Mouse (Mus musculus) hindbrain, embryonic 11.5 days (tissue): ENCODE data around the gene Otulin. TPM values are rescaled to one million over a fixed set of nuclear protein-coding genes. Genes with fewer than 3 reads are reported as not detected.

ENCODE experiments used
- ATAC-seq: fragments of 200-750 bp; cut with Nextera tagmentation; 2 replicates; pipeline ENCODE4 v1.8.0; 2017; ENCODE audit warnings: mild to moderate bottlenecking, moderate TSS enrichment, moderate library complexity; ENCODE audit not compliant: low FRiP score
- DNase-seq: peaks from one replicate; pipeline ENCODE4 v3.0.0-alpha.2; 2015; ENCODE audit warnings: low spot score
- H3K27ac ChIP-seq: fragments of 300-500 bp; sonication (generic); 2 replicates; pipeline ENCODE4 v1.5.1; 2014; ENCODE audit warnings: mild to moderate bottlenecking, low read depth, low read length
- H3K27me3 ChIP-seq: fragments of 300-500 bp; sonication (generic); 2 replicates; pipeline ENCODE4 v1.6.1; 2014; ENCODE audit warnings: mild to moderate bottlenecking, low read length, moderate library complexity, mixed read lengths; ENCODE audit not compliant: control insufficient read depth, insufficient read depth
- H3K36me3 ChIP-seq: fragments of 300-500 bp; sonication (generic); 2 replicates; pipeline ENCODE4 v1.6.1; 2014; ENCODE audit warnings: mild to moderate bottlenecking, low read length, moderate library complexity, mixed read lengths; ENCODE audit not compliant: control insufficient read depth, insufficient read depth
- H3K4me1 ChIP-seq: fragments of 300-500 bp; sonication (generic); replicated peaks from 2 replicates; pipeline ENCODE4 v1.6.1; 2014; ENCODE audit warnings: low read length, mixed read lengths; ENCODE audit not compliant: control insufficient read depth, insufficient read depth
- H3K4me2 ChIP-seq: fragments of 300-500 bp; sonication (generic); replicated peaks from 2 replicates; pipeline ENCODE4 v1.6.1; 2014; ENCODE audit warnings: mild to moderate bottlenecking, low read depth, low read length
- H3K4me3 ChIP-seq: fragments of 300-500 bp; sonication (generic); 2 replicates; pipeline ENCODE4 v1.5.1; 2014; ENCODE audit warnings: low read depth, low read length
- H3K9ac ChIP-seq: fragments of 300-500 bp; sonication (generic); 2 replicates; pipeline ENCODE4 v1.6.1; 2014; ENCODE audit warnings: low read depth, low read length
- H3K9me3 ChIP-seq: fragments of 300-500 bp; sonication (generic); 2 replicates; pipeline ENCODE4 v1.6.1; 2016; ENCODE audit warnings: low read length; ENCODE audit not compliant: control insufficient read depth
- WGBS: fragments of 180-500 bp; shearing (Covaris S2); extraction: QIAGEN DNeasy Blood & Tissue Kit; methylation state at CpG from one replicate; pipeline ENCODE4 v1.1.7; 2014; 5-methylcytosine and 5-hydroxymethylcytosine counted together
- polyA plus RNA-seq: library from polyadenylated mRNA; unstranded; fragments of >200 nt; fragmentation: Nextera tagmentation; extraction: Ambion mirVana; gene quantifications from 2 replicates; pipeline ENCODE4 v1.2.1, GENCODE M21; 2014

Otulin gene
- polyA plus RNA-seq, 1 experiment from 2014 or later, result 31.8 TPM

- DNase-seq, result no peak
- 79% methylated on average over 7 of the region's 7 CpGs for WGBS
- Histone ChIP-seq H3K27me3 (no peaks in the 10 kb centered on the region), H3K4me1 (no peaks in the 10 kb centered on the region), H3K36me3 (no peaks in the 10 kb centered on the region), H3K9me3 (no peaks in the 10 kb centered on the region), H3K9ac (no peak overlapping the region), H3K27ac (no peak overlapping the region), H3K4me2 (no peak overlapping the region), H3K4me3 (no peak overlapping the region)
- ATAC-seq, result no peak
These were observed 80.6 kb downstream of the Otulin start for GRCm38 (mm10) chr15:27549878-27550277.

DNA sequence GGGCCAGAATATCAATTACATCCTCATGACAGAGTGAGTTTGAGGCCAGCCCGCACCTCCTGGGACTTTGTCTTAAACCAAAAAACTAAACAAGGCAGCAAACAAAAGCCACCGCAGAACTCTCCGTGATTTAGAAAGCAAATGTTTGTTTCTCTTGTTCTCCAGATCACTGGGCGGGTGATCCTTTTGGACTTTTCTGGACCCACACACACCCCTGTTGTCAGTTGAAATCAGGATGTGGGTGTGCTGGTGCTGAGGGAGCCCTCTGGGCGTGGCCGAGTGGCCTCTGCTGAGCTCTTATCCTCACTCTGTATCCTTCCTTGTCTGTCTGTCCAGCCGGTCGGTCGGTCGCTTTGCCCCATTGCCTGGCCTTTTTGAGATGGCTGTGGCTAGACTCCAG lies 81.4 kb downstream of the Otulin start:
- H3K9me3 ChIP-seq, result no peaks in the 10 kb centered on the region
- ATAC-seq, result no peak
- no peak overlapping the region for H3K9ac ChIP-seq
- no peaks in the 10 kb centered on the region for H3K27me3 ChIP-seq
- H3K4me1 ChIP-seq, result no peaks in the 10 kb centered on the region
- H3K36me3 ChIP-seq, result no peaks in the 10 kb centered on the region
- DNase-seq, result no peak
- no peak overlapping the region for H3K27ac ChIP-seq
- H3K4me2 ChIP-seq, result no peak overlapping the region
- no peak overlapping the region for H3K4me3 ChIP-seq
- 86% methylated on average over 10 of the region's 10 CpGs for WGBS

- no peak for DNase-seq
- no peaks in the 10 kb centered on the region for H3K36me3 ChIP-seq
- H3K4me2 ChIP-seq, result no peak overlapping the region
- no peaks in the 10 kb centered on the region for H3K9me3 ChIP-seq
- H3K9ac ChIP-seq, result no peak overlapping the region
- H3K27me3 ChIP-seq, result no peaks in the 10 kb centered on the region
- ATAC-seq, result no peak
- H3K4me1 ChIP-seq, result no peaks in the 10 kb centered on the region
- WGBS, result 96% methylated on average over 6 of the region's 6 CpGs
- H3K27ac ChIP-seq, result no peak overlapping the region
- H3K4me3 ChIP-seq, result no peak overlapping the region
These were observed 82.4 kb downstream of the Otulin start for GRCm38 (mm10) chr15:27548110-27548509.

DNA sequence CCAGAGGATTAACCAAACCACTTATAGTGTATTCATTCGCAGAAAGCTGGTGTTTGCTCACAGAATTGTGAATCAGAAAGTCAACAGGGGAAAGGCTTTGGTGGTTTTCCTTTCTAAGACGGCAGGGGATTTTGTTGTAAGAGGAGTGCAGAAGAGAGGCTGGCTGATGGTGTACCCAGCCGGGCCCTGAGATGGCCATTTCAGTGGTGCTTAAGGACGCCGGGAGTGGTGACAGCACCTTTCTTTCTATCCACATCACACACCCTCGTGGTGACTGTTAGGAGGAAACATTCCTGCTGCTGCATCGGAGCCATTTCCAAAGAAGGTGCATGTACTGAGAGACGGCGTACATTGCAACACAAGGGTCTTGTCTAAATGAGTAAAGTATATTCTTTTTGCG lies 85.3 kb downstream of the Otulin start:
- ATAC-seq, result no peak
- Histone ChIP-seq H3K4me3 (no peak overlapping the region), H3K27me3 (no peaks in the 10 kb centered on the region), H3K36me3 (no peaks in the 10 kb centered on the region), H3K9ac (no peak overlapping the region), H3K27ac (no peak overlapping the region), H3K4me2 (no peak overlapping the region), H3K4me1 (no peaks in the 10 kb centered on the region), H3K9me3 (no peaks in the 10 kb centered on the region)
- WGBS, result 91% methylated on average over 10 of the region's 10 CpGs
- no peak for DNase-seq

GRCm38 (mm10) chr15:27539745-27540144 lies 90.7 kb downstream of the Otulin start:
- no peak overlapping the region for H3K4me3 ChIP-seq
- 88% methylated on average over 9 of the region's 9 CpGs for WGBS
- ATAC-seq (no peak), DNase-seq (no peak)
- no peak overlapping the region for H3K9ac ChIP-seq
- no peaks in the 10 kb centered on the region for H3K36me3 ChIP-seq
- H3K27ac ChIP-seq, result no peak overlapping the region
- H3K9me3 ChIP-seq, result no peaks in the 10 kb centered on the region
- H3K4me2 ChIP-seq, result no peak overlapping the region
- H3K27me3 ChIP-seq, result no peaks in the 10 kb centered on the region
- H3K4me1 ChIP-seq, result no peaks in the 10 kb centered on the region

- Histone ChIP-seq H3K9ac (no peak overlapping the region), H3K9me3 (no peaks in the 10 kb centered on the region)
These were observed 92.8 kb downstream of the Otulin start for GRCm38 (mm10) chr15:27537519-27538223.

DNA sequence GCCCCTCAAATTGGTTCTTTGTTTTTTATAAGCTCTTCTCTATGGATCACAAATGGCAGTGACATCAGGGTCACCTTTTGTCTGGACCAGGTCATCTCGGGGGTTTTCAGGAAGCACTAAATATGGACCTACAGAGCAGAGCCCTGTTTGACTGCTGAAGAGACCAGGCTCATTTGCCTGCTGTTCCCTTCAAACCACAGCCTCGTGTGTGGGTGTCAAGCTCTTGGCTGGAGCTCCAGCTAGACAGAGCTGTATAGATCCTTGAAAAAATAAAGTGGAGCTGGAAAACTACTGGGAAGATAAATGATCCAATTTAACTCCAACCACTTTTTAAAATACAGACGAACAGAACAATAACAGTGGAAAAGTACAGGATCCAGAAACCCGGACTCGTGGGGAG lies 93.7 kb downstream of the Otulin start:
- no peaks in the 10 kb centered on the region for H3K27me3 ChIP-seq
- WGBS, result 46% methylated on average over 5 of the region's 5 CpGs
- no peaks in the 10 kb centered on the region for H3K4me1 ChIP-seq
- H3K9ac ChIP-seq, result no peak overlapping the region
- no peak overlapping the region for H3K4me3 ChIP-seq
- no peaks in the 10 kb centered on the region for H3K9me3 ChIP-seq
- ATAC-seq, result no peak
- H3K4me2 ChIP-seq, result no peak overlapping the region
- H3K36me3 ChIP-seq, result no peaks in the 10 kb centered on the region
- DNase-seq, result no peak
- H3K27ac ChIP-seq, result no peak overlapping the region

More at GRCm38 (mm10) chr15:27537519-27538223, 92.8 kb downstream of the Otulin start:
- H3K27me3 ChIP-seq, result no peaks in the 10 kb centered on the region
- H3K4me2 ChIP-seq, result no peak overlapping the region
- no peaks in the 10 kb centered on the region for H3K36me3 ChIP-seq
- H3K4me1 ChIP-seq, result no peaks in the 10 kb centered on the region
- WGBS, result 66% methylated on average over 4 of the region's 4 CpGs
- H3K4me3 ChIP-seq, result no peak overlapping the region
- ATAC-seq (no peak), DNase-seq (no peak)
- no peak overlapping the region for H3K27ac ChIP-seq

- H3K9ac ChIP-seq, result no peak overlapping the region
- no peaks in the 10 kb centered on the region for H3K27me3 ChIP-seq
- DNase-seq (no peak), ATAC-seq (no peak)
- no peak overlapping the region for H3K4me3 ChIP-seq
- no peaks in the 10 kb centered on the region for H3K9me3 ChIP-seq
- no peak overlapping the region for H3K27ac ChIP-seq
- no peak overlapping the region for H3K4me2 ChIP-seq
- H3K36me3 ChIP-seq, result no peaks in the 10 kb centered on the region
- H3K4me1 ChIP-seq, result no peaks in the 10 kb centered on the region
- 98% methylated on average over 7 of the region's 7 CpGs for WGBS
These were observed 94.3 kb downstream of the Otulin start for GRCm38 (mm10) chr15:27536186-27536585.

GRCm38 (mm10) chr15:27535681-27536080 lies 94.8 kb downstream of the Otulin start:
- no peaks in the 10 kb centered on the region for H3K9me3 ChIP-seq
- H3K27me3 ChIP-seq, result no peaks in the 10 kb centered on the region
- no peak overlapping the region for H3K27ac ChIP-seq
- no peaks in the 10 kb centered on the region for H3K4me1 ChIP-seq
- DNase-seq, result no peak
- no peak overlapping the region for H3K4me2 ChIP-seq
- no peak for ATAC-seq
- no peak overlapping the region for H3K9ac ChIP-seq
- H3K4me3 ChIP-seq, result no peak overlapping the region
- WGBS, result 81% methylated on average over 4 of the region's 4 CpGs
- no peaks in the 10 kb centered on the region for H3K36me3 ChIP-seq
